27 mouse cellular contexts compared by ENCODE assay signal in genomic region chr5:22253910-22254309, GRCm38 (mm10).
"Had no signal": no experiment of that assay in that cellular context is flagged by ENCODE, and none has a peak within 500 bp of the region (broad histone marks: within the 10 kb centered on the region; RNA-seq: fewer than 3 reads in every experiment).

No protein-coding gene starts in this region.

- DNase-seq: liver; liver, embryonic 13.5 days; liver, postnatal 0 days; lung, adult 18-20 months; lung, adult 2 months; lung, embryonic 14.5 days; lung, postnatal 10 days; lung, postnatal 14 days; lung, postnatal 36 days; lung, postnatal 4 days; midbrain, embryonic 14.5 days had no signal

- H3K4me1 ChIP-seq: limb, embryonic 10.5 days; limb, embryonic 12.5 days; limb, embryonic 13.5 days; limb, embryonic 15.5 days; liver, embryonic 12.5 days; liver, embryonic 13.5 days; liver, embryonic 15.5 days; lung, embryonic 15.5 days; neural tube, embryonic 12.5 days had no signal

- H3K27me3 ChIP-seq: limb, embryonic 12.5 days; limb, embryonic 13.5 days; limb, embryonic 15.5 days; liver, embryonic 12.5 days; liver, embryonic 13.5 days; liver, embryonic 15.5 days; lung, embryonic 15.5 days; megakaryocyte, embryonic 14.5 days; midbrain, embryonic 12.5 days; midbrain, embryonic 13.5 days; midbrain, embryonic 15.5 days; neural tube, embryonic 12.5 days had no signal

- H3K4me3 ChIP-seq: limb, embryonic 10.5 days; limb, embryonic 12.5 days; limb, embryonic 13.5 days; limb, embryonic 15.5 days; liver, embryonic 12.5 days; liver, embryonic 13.5 days; liver, embryonic 15.5 days; lung, embryonic 15.5 days; megakaryocyte, embryonic 14.5 days; midbrain, embryonic 10.5 days; midbrain, embryonic 12.5 days; midbrain, embryonic 13.5 days; midbrain, embryonic 15.5 days; myocyte; neural tube, embryonic 12.5 days had no signal

- H3K36me3 ChIP-seq: limb, embryonic 10.5 days; limb, embryonic 12.5 days; limb, embryonic 13.5 days; limb, embryonic 15.5 days; liver, embryonic 12.5 days; liver, embryonic 13.5 days; liver, embryonic 15.5 days; lung, embryonic 15.5 days; midbrain, embryonic 10.5 days; midbrain, embryonic 12.5 days; midbrain, embryonic 13.5 days; midbrain, embryonic 15.5 days; neural tube, embryonic 12.5 days had no signal

- H3K27ac ChIP-seq: limb, embryonic 10.5 days; limb, embryonic 12.5 days; limb, embryonic 13.5 days; limb, embryonic 15.5 days; liver, embryonic 12.5 days; liver, embryonic 13.5 days; liver, embryonic 14.5 days; liver, embryonic 15.5 days; lung, embryonic 15.5 days; macrophage; midbrain, embryonic 10.5 days; midbrain, embryonic 12.5 days; midbrain, embryonic 13.5 days; midbrain, embryonic 15.5 days; neural tube, embryonic 12.5 days had no signal

- H3K9me3 ChIP-seq: limb, embryonic 10.5 days; limb, embryonic 12.5 days; limb, embryonic 13.5 days; limb, embryonic 15.5 days; liver, embryonic 12.5 days; liver, embryonic 13.5 days; liver, embryonic 15.5 days; lung, embryonic 15.5 days; megakaryocyte, embryonic 14.5 days; midbrain, embryonic 10.5 days; midbrain, embryonic 12.5 days; midbrain, embryonic 13.5 days; midbrain, embryonic 15.5 days; neural tube, embryonic 12.5 days had no signal
